Mouse (Mus musculus): ENCODE measurements around the gene Vnn3.

Vnn3 gene

DNA sequence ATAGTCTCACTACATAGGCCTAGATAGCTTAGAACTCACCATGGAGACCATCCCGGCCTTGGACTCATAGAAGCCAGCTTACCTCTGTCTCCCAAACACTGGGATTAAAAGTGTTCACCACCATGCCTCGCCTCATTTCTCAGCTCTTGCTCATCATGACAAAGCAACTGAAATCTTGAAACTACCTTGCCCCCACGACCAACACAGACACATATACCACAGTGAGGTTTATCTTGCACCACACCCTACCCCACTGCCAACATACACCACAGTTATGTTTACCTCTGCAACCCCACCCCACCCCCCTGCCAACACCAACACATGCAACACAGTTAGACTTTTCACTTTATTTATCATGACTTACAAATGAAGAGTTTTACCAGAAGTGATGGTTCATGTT is 34.8 kb downstream of the Vnn3 start:
- no peak for DNase-seq (ENCODE audit: extremely low read depth, insufficient read length, low spot score)

DNA sequence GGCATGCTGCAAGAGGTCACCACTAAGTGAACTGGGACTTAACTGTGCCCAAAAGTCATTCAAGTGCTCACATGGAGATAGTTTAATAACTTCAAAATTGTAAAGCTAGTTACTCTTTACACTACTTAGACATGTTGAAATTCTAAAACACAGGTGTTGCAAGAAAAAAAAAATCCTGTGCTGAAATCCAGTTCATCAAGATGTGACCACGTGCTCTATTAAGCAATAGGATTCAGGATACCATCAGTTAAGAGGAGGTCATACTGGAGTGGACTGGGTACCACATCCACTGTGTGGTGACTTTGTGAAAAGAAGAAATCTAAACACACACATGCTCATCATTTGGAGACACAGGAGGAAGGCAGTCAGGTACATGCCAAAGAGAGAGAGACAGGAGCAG is 41.7 kb downstream of the Vnn3 start:
- DNase-seq (ENCODE audit: extremely low read depth, insufficient read length, low spot score): no peak

DNA sequence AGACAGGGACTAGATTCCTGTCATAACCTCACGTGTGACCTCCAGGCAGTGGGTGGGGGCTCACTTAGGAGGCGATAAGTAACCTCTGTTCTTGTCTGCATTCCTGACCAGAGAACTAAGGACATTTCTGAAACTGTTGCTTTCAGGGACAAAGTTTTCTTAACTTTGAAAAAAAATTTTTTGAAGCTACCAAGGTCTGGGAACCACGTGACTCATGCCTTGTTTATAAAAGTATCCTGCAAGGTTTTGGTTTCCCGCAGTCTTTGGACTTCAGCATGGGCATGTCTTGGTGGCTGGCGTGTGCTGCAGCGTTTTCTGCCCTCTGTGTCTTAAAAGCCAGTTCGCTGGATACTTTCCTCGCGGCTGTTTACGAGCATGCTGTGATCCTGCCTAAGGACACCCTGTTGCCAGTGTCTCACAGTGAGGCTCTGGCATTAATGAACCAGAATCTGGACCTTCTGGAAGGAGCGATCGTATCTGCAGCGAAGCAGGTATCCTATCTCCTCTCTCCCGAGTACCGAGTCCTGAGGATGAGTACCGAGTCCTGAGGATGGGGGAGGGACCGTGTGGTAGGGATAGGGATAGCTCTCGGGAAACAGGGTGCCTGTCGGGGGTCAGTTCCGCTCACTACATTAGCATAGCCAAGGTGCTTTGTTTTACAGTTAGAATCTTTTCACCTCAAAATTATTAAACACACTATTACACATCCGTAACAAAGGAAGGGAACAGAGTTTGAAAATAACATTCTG is 43.5 kb downstream of the Vnn3 start, which contains the start of gene Vnn1:
Gene Vnn1 (plus strand): TSS at position 88 of the 749 bp plus-strand sequence.
- no peak for DNase-seq (ENCODE audit: extremely low read depth, insufficient read length, low spot score)

DNA sequence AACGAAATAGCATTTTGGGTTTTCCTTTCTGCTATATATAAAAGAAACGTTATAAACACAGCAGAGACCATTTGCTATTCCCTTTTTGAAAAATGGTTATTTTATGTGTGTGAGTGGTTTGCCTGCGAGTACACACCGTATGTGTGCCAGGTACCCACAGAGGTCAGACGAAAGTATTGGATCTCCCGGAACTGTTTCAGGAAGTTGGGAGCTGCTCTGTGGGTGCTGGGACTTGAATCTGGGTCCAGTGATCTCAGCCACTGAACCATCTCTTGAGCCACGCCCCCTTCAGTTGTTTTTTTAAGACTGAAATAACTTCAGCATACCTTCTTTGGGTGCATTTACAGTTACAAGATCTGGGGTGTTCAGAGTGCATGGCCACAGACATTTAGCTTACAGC is 44.1 kb downstream of the Vnn3 start:
- DNase-seq (ENCODE audit: extremely low read depth, insufficient read length, low spot score): no peak

DNA sequence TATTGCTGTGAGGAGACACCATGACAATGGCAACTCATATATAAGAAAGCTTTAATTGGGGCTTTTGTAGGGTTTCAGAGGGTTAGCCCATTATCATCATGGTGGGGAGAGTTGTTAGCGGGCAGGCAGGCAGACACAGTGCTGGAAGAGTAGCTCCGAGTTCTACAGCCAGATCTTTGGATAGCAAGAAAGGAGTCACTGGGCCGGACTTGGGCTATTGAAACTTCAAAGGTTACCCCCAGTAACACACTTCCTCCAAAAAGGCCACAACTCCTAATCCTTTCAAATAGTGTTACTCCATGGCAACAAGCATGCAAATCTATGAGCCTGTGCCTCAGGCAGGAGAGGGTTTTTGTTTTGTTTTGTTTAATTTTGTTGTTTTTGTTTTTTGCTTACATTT is 49.9 kb downstream of the Vnn3 start:
- no peak for DNase-seq (ENCODE audit: extremely low read depth, insufficient read length, low spot score)

DNA sequence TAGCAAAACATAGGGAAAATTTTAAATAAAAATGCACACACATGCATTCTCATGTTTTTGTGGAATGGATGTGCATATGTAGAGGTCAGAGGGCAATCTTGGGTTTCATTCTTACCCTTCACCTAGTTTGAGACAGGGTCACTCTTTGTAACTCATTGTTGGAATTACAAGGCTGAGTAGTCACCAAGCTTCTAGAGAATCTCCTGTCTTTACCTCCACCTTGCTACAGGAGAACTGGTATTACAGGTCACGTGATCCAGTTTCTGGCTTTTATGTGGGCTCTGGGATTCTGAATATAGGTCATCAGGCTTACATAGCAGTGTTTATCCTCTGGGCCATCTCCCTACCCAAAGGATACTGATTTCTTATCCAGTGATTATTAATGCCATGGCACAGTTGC is 54.4 kb downstream of the Vnn3 start:
- DNase-seq (ENCODE audit: extremely low read depth, insufficient read length, low spot score): no peak
